In genomic region chr7:35041286-35042208, GRCm38 (mm10) we compare ENCODE assay signal across 12 mouse cellular contexts. TPM values are rescaled to one million over a fixed set of nuclear protein-coding genes. Genes with fewer than 3 reads are reported as not detected.
DNase-seq lines count a peak whose midpoint lies in the region; ATAC-seq and TF ChIP-seq lines count a peak whose summit lies in the region.
"Had no signal": no experiment of that assay in that cellular context is flagged by ENCODE, and none has a peak within 500 bp of the region (broad histone marks: within the 10 kb centered on the region; RNA-seq: fewer than 3 reads in every experiment).

No protein-coding gene starts in this region.

- no peak for TF ChIP-seq CTCF in midbrain, postnatal 0 days (IDR thresholded peaks at IDR 0.05)

- 82% methylated on average over 2 of the region's 2 CpGs for WGBS in heart, embryonic 10.5 days
- WGBS in midbrain, postnatal 0 days = 56% methylated on average over 2 of the region's 2 CpGs
- 75% methylated on average over 2 of the region's 2 CpGs for WGBS in midbrain, embryonic 14.5 days
- WGBS in intestine, embryonic 15.5 days = 77% methylated on average over 2 of the region's 2 CpGs

- H3K4me1 ChIP-seq in heart, embryonic 10.5 days = no peaks in the 10 kb centered on the region; the same call in 1 of the 2 replicates
- H3K4me1 ChIP-seq in midbrain, postnatal 0 days (ENCODE audit: insufficient read depth, low read length) = no peaks in the 10 kb centered on the region; the same call in 1 of the 2 replicates
- peaks cover under 1% of the 10 kb centered on the region; the same call in 1 of the 2 replicates for H3K4me1 ChIP-seq in midbrain, embryonic 14.5 days (ENCODE audit: control insufficient read depth, insufficient read depth, low read length)
- peaks cover 4% of the 10 kb centered on the region; the same call in 1 of the 2 replicates for H3K4me1 ChIP-seq in intestine, embryonic 15.5 days (replicated peaks)

- H3K27ac ChIP-seq in heart, embryonic 10.5 days = no peak overlapping the region
- H3K27ac ChIP-seq in midbrain, postnatal 0 days (ENCODE audit: low read depth, low read length) = 0 out of 2 replicates have a peak overlapping the region, but pooled peaks have one; percentile 4
- H3K27ac ChIP-seq in midbrain, embryonic 14.5 days (replicated peaks; ENCODE audit: low read depth, low read length) = no peak overlapping the region
- no peak overlapping the region for H3K27ac ChIP-seq in intestine, embryonic 15.5 days
- H3K27ac ChIP-seq: macrophage had no signal

- ATAC-seq in midbrain, postnatal 0 days (ENCODE audit: low FRiP score) = no peak
- ATAC-seq in midbrain, embryonic 14.5 days (ENCODE audit: low FRiP score, low TSS enrichment) = no peak
- ATAC-seq in intestine, embryonic 15.5 days = no peak; the same call in 1 of the 2 replicates

- no peak overlapping the region for H3K4me2 ChIP-seq in midbrain, postnatal 0 days (ENCODE audit: low read depth, low read length, poor library complexity, severe bottlenecking)
- H3K4me2 ChIP-seq in midbrain, embryonic 14.5 days (ENCODE audit: low read length) = no peak overlapping the region
- no peak overlapping the region for H3K4me2 ChIP-seq in intestine, embryonic 15.5 days (replicated peaks)
- no peak overlapping the region for H3K4me2 ChIP-seq in myocyte (ENCODE audit: low read depth)

- H3K79me2 ChIP-seq in myocyte (ENCODE audit: control insufficient read depth, insufficient read depth) = peaks cover 10% of the 10 kb centered on the region

- H3K9me3 ChIP-seq in heart, embryonic 10.5 days = no peaks in the 10 kb centered on the region
- no peaks in the 10 kb centered on the region for H3K9me3 ChIP-seq in midbrain, postnatal 0 days (ENCODE audit: low read length)
- H3K9me3 ChIP-seq in midbrain, embryonic 14.5 days (ENCODE audit: control insufficient read depth, low read length) = no peaks in the 10 kb centered on the region
- H3K9me3 ChIP-seq in intestine, embryonic 15.5 days = no peaks in the 10 kb centered on the region

- no peak overlapping the region for H3K4me3 ChIP-seq in heart, embryonic 10.5 days
- H3K4me3 ChIP-seq in midbrain, postnatal 0 days (ENCODE audit: low read depth, low read length) = no peak overlapping the region
- no peak overlapping the region for H3K4me3 ChIP-seq in midbrain, embryonic 14.5 days (replicated peaks; ENCODE audit: low read depth, low read length)
- H3K4me3 ChIP-seq in intestine, embryonic 15.5 days (replicated peaks) = no peak overlapping the region
- no peak overlapping the region for H3K4me3 ChIP-seq in myocyte

- H3K27me3 ChIP-seq in heart, embryonic 10.5 days (ENCODE audit: insufficient read depth, poor library complexity, severe bottlenecking) = no peaks in the 10 kb centered on the region
- H3K27me3 ChIP-seq in midbrain, postnatal 0 days (ENCODE audit: insufficient read depth, low read length) = no peaks in the 10 kb centered on the region
- H3K27me3 ChIP-seq in midbrain, embryonic 14.5 days (ENCODE audit: control insufficient read depth, insufficient read depth, low read length) = no peaks in the 10 kb centered on the region
- no peaks in the 10 kb centered on the region for H3K27me3 ChIP-seq in intestine, embryonic 15.5 days (replicated peaks)
- H3K27me3 ChIP-seq in myocyte (ENCODE audit: control insufficient read depth, insufficient read depth, insufficient read length) = no peaks in the 10 kb centered on the region

- no peak overlapping the region for H3ac ChIP-seq in myocyte (ENCODE audit: control insufficient read depth, insufficient read length)

- TF ChIP-seq POLR2A in myocyte (IDR thresholded peaks at IDR 0.05; ENCODE audit: insufficient read length, low read depth) = peak; percentile 8

- DNase-seq in heart, adult 18-20 months = peak; percentile 42 to 54
- DNase-seq in heart, embryonic 10.5 days (ENCODE audit: low spot score) = no peak
- DNase-seq in midbrain, postnatal 0 days (ENCODE audit: low spot score) = no peak
- no peak for DNase-seq in midbrain, embryonic 14.5 days
- DNase-seq in retina, embryonic 14.5 days (ENCODE audit: low spot score) = no peak
- DNase-seq in cerebellum, adult 11-12 months = no peak
- DNase-seq: heart, postnatal 4 days; kidney, postnatal 14 days; right cerebral cortex, postnatal 25 days had no signal

- peaks cover 76% of the 10 kb centered on the region for H3K36me3 ChIP-seq in heart, embryonic 10.5 days
- peaks cover 23% of the 10 kb centered on the region; the same call in 1 of the 2 replicates for H3K36me3 ChIP-seq in midbrain, postnatal 0 days (ENCODE audit: insufficient read depth, low read length)
- peaks cover 53% of the 10 kb centered on the region for H3K36me3 ChIP-seq in midbrain, embryonic 14.5 days (ENCODE audit: control insufficient read depth, insufficient read depth, low read length)
- H3K36me3 ChIP-seq in intestine, embryonic 15.5 days = peaks cover 16% of the 10 kb centered on the region
- peaks cover 20% of the 10 kb centered on the region for H3K36me3 ChIP-seq in myocyte (ENCODE audit: control insufficient read depth, insufficient read depth)

- H3K9ac ChIP-seq in midbrain, postnatal 0 days (replicated peaks; ENCODE audit: low read length, poor library complexity, severe bottlenecking) = no peak overlapping the region
- no peak overlapping the region for H3K9ac ChIP-seq in midbrain, embryonic 14.5 days (replicated peaks; ENCODE audit: low read length)
- H3K9ac ChIP-seq in intestine, embryonic 15.5 days = peak overlapping the region; percentile 17; the same call in 1 of the 2 replicates

TF ChIP-seq in myocyte, 11 proteins besides CTCF, POLR2A, EP300 and RAD21:
- TF ChIP-seq POLR2AphosphoS2 (IDR thresholded peaks at IDR 0.05; ENCODE audit: insufficient read length, low read depth) = peak; percentile 56
- no peak for TF ChIP-seq MYOD1 (IDR thresholded peaks at IDR 0.05; ENCODE audit: control insufficient read depth in 1 of 3, insufficient read length in 2 of 3, low read depth in 2 of 3)

RNA-seq across cellular contexts. Expression of gene Cebpg, which starts 14.8 kb away (rescaled TPM):
- 10 to 100 TPM; 25.4 to 25.5 TPM for total RNA-seq in heart, adult 18-20 months (2021)
- polyA plus RNA-seq in heart, embryonic 10.5 days (2016; fragmentation: Nextera tagmentation; extraction: Ambion mirVana) = 17.5 and 29.3 TPM in 2 replicates
- total RNA-seq in midbrain, postnatal 0 days (2014; rRNA removed) = 13.9 and 31.9 TPM in 2 replicates
- 10.8 and 12.8 TPM in 2 replicates for polyA plus RNA-seq in midbrain, postnatal 0 days (2015; fragmentation: Nextera tagmentation; extraction: Ambion mirVana)
- 29.6 and 32.0 TPM in 2 replicates for polyA plus RNA-seq in midbrain, embryonic 14.5 days (2014; fragmentation: Nextera tagmentation; extraction: Ambion mirVana)
- 44.5 and 45.3 TPM in 2 replicates for polyA plus RNA-seq in intestine, embryonic 15.5 days (2015; fragmentation: Nextera tagmentation; extraction: Ambion mirVana)
- polyA plus RNA-seq in myocyte (2012; fragmentation: generic; extraction: Trizol) = 25.0 TPM

Comparison
In these comparisons a context has a peak if more than half of its experiments do, and no peak if none do; other contexts are left out.
1. DNase-seq: peak in heart, adult 18-20 months (2 of 2); none in heart, embryonic 10.5 days (single experiment), midbrain, postnatal 0 days (single experiment), midbrain, embryonic 14.5 days (single experiment), retina, embryonic 14.5 days (single experiment) and cerebellum, adult 11-12 months (single experiment).